Mouse (Mus musculus): Measurements from ENCODE around the gene Olfr1297.

Olfr1297 gene

GRCm38 (mm10) chr2:111626397-111626796 is at the start of gene Olfr1297:
Gene Olfr1297, minus strand, starts transcription at chr2:111626497.
- DNase-seq (ENCODE audit: extremely low spot score, low read depth, low spot score), result no peak

GRCm38 (mm10) chr2:111661119-111661518 is 34.8 kb upstream of the Olfr1297 start, which contains the start of gene Olfr1299:
Gene Olfr1299, plus strand, starts transcription at chr2:111661419.
- no peak for DNase-seq (ENCODE audit: extremely low spot score, low read depth, low spot score)

DNA sequence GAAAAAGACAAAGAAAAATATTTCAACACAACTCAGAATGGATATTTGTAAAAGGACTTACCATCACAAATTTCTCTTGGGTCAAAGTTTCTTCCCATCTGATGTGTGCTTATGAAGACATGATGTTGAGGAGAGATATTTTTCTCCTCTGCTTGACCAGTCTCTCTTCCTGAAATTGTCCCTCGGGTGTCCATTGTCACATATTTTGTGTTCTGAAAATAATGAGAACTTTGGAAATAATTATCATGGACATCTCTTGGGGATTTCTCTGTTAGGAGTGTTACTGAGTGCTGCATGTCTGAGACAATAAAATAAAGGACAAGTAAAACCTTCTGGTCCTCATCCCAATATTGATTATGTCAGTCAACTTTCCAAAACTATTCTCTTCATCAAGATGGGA is 22.8 kb upstream of the Olfr1297 start, which contains the start of gene Olfr1298:
Olfr1298 (minus strand) TSS at position 101 of the 400 bp plus-strand sequence.
- DNase-seq (ENCODE audit: extremely low spot score, low read depth, low spot score), result no peak

GRCm38 (mm10) chr2:111569581-111569980 is 56.7 kb downstream of the Olfr1297 start, which contains the start of gene Olfr1295:
Gene Olfr1295, minus strand, starts transcription at chr2:111569681.
- no peak for DNase-seq (ENCODE audit: extremely low spot score, low read depth, low spot score)

Data from hindlimb bud, embryonic 11.5 days (tissue).